Mouse (Mus musculus) neural tube, embryonic 13.5 days (tissue): ENCODE measurements at regions not wholly inside any gene's neighbourhood (a gene's known extent, or its start where the extent isn't known, plus 50 kb on each side); places are given as distances from the start of the nearest gene placed in this dataset.
"Not testable (repeated sequence)": the region's sequence is repeated elsewhere in the genome, so short reads cannot be mapped to it uniquely, and the experiment has no call there.

Source experiments
- ATAC-seq: fragments of 200-750 bp; cut with Nextera tagmentation; 2 replicates; pipeline ENCODE4 v1.8.0; 2017; ENCODE audit warnings: low read depth, mild to moderate bottlenecking, moderate TSS enrichment, moderate library complexity
- H3K27ac ChIP-seq: fragments of 300-500 bp; sonication (generic); replicated peaks from 2 replicates; pipeline ENCODE4 v1.5.1; 2015; ENCODE audit warnings: moderate library complexity, mild to moderate bottlenecking, inconsistent platforms
- H3K27me3 ChIP-seq: fragments of 300-500 bp; sonication (generic); 2 replicates; pipeline ENCODE4 v1.6.1; 2015; ENCODE audit warnings: mild to moderate bottlenecking, inconsistent platforms
- H3K36me3 ChIP-seq: fragments of 300-500 bp; sonication (generic); 2 replicates; pipeline ENCODE4 v1.6.1; 2015; ENCODE audit warnings: mild to moderate bottlenecking, inconsistent platforms
- H3K4me1 ChIP-seq: fragments of 300-500 bp; sonication (generic); replicated peaks from 2 replicates; pipeline ENCODE4 v1.6.1; 2015; ENCODE audit warnings: inconsistent platforms
- H3K4me2 ChIP-seq: fragments of 300-500 bp; sonication (generic); 2 replicates; pipeline ENCODE4 v1.6.1; 2015; ENCODE audit warnings: inconsistent platforms, mild to moderate bottlenecking, moderate library complexity
- H3K4me3 ChIP-seq: fragments of 300-500 bp; sonication (generic); 2 replicates; pipeline ENCODE4 v1.5.1; 2015; ENCODE audit warnings: mild to moderate bottlenecking, inconsistent platforms
- H3K9ac ChIP-seq: fragments of 300-500 bp; sonication (generic); 2 replicates; pipeline ENCODE4 v1.6.1; 2015; ENCODE audit warnings: moderate library complexity, mild to moderate bottlenecking, inconsistent platforms
- H3K9me3 ChIP-seq: fragments of 300-500 bp; sonication (generic); 2 replicates; pipeline ENCODE4 v1.6.1; 2016; ENCODE audit warnings: inconsistent platforms
- WGBS: fragments of 180-500 bp; shearing (Covaris S2); methylation state at CpG from one replicate; pipeline ENCODE4 v1.1.7; 2015; 5-methylcytosine and 5-hydroxymethylcytosine counted together

DNA sequence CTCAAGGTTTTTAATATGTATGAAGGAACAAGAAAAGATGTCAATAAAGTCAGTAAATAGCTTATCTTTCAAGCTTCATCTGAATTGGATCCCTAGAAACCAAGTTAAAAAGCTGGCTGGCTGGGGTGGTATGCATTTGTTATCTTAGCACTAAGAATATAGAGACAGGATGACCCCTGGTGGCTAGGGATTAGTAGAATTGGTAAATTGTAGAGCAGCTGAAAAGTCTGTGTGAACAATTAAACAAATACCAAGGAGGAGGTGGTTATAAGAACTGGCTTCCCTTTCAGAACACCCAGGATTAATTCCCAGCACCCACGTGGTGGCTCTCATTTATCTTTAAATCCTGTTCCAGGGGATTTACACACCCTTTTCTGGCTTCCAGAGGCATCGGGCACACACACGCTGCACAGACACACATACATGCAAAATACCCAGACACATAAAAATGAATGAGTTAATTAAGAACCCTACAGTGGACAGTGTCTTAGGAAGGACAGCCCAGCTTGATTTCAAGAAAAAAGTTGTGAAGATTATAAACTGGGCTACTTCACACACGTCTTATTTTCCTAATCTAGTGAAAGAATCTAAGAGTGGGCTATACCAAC, 170.5 kb downstream of the Pdzph1 start:
- H3K27me3 ChIP-seq: no peaks in the 10 kb centered on the region
- no peak overlapping the region for H3K9ac ChIP-seq
- no peak overlapping the region for H3K4me2 ChIP-seq
- no peaks in the 10 kb centered on the region for H3K36me3 ChIP-seq
- no peak overlapping the region for H3K27ac ChIP-seq
- no peaks in the 10 kb centered on the region for H3K4me1 ChIP-seq
- WGBS: 62% methylated on average over 4 of the region's 4 CpGs
- no peak overlapping the region for H3K4me3 ChIP-seq
- no peaks in the 10 kb centered on the region for H3K9me3 ChIP-seq
- no peak for ATAC-seq

DNA sequence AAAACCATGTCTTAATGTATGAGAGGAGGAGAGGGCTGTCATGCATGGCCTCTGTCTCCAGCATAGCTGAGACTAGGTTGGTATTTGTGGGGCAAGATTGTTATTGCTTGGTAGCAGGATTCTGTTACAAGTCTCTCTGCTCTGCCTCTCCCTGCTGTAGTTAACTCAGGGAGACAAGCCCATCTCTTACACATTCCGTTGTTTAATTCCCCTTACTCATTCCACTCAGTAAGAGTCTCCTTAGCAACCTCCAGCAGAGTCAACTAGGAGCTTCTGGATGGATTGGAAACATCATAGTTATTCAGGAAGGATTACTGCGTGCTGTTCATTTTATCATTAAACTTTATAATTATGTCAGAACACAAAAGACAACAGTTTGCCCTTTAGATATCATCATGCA, 171.8 kb downstream of the Pdzph1 start:
- H3K9me3 ChIP-seq: no peaks in the 10 kb centered on the region
- no peaks in the 10 kb centered on the region for H3K36me3 ChIP-seq
- no peaks in the 10 kb centered on the region for H3K27me3 ChIP-seq
- H3K4me3 ChIP-seq: no peak overlapping the region
- no peak overlapping the region for H3K4me2 ChIP-seq
- H3K9ac ChIP-seq: no peak overlapping the region
- no peaks in the 10 kb centered on the region for H3K4me1 ChIP-seq
- no peak overlapping the region for H3K27ac ChIP-seq
- no peak for ATAC-seq
- WGBS: 87% methylated on average over 2 of the region's 2 CpGs

DNA sequence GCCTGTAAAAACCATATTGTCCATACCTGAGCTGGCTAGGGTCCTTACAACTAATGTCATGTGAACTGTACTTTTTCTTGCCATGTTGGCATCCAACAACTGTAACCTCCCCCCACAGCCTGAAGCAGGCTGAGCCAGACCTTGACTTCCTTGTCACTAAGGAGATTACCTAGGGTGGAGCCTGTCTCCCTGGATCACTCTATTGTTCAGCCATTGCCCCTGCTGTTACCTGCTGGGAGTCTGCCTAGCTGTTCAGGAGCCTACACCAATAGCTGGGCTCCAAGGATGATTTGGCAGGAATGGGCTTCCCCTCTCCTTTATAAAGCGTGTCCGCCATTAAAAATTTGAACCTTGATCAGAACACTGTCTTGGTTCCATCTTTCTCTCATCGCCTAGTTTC, 215.7 kb downstream of the Pdzph1 start:
- not testable (repeated sequence) for H3K36me3 ChIP-seq, ATAC-seq, H3K9me3 ChIP-seq, H3K4me1 ChIP-seq, H3K27ac ChIP-seq, H3K4me2 ChIP-seq, H3K4me3 ChIP-seq, H3K9ac ChIP-seq, H3K27me3 ChIP-seq
- WGBS: 85% methylated on average over 3 of the region's 3 CpGs

DNA sequence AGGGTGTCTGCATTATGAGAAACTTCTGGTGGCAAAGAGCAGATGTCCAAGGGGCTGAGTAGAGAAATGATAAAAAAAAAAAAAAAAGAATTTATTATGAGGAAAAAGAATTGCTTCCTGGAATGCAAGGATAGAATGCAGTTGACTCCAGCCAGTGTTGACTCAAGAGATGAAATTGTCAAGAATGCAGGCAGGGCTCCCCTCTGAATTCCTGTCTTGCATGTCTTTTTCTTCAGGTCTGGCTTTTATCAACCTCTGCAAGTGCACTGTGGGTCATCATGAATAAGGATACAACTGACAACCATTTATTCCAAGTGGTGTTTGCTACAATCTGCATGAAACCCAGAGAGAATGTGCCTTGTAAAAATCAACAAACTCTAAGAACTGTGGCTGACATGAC, 217.6 kb downstream of the Pdzph1 start:
- Histone ChIP-seq H3K27me3 (no peaks in the 10 kb centered on the region), H3K4me2 (no peak overlapping the region), H3K36me3 (no peaks in the 10 kb centered on the region), H3K4me1 (no peaks in the 10 kb centered on the region), H3K4me3 (no peak overlapping the region), H3K9ac (no peak overlapping the region), H3K9me3 (no peaks in the 10 kb centered on the region), H3K27ac (no peak overlapping the region)
- no peak for ATAC-seq

DNA sequence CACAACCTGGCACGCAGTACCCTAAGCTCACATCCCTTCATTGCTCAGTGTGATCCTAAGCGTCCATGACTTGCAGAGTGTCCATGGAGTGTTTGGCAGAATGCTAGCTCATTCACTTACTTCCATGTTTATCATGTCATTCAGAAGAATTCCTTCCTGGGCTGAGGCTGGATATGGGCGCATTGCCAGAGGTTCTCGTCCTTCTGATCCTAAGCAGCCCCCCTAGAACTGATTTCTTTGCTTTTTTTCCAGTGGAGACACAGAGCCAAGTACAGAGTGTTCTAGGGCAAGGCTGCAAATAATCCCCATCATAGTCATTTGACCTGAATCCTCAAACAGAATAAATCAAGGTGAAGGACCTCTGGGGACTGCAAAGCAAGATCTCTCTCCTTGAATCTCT, 226.0 kb downstream of the Pdzph1 start:
- no peak for ATAC-seq
- Histone ChIP-seq H3K9ac (no peak overlapping the region), H3K4me3 (no peak overlapping the region), H3K27ac (no peak overlapping the region), H3K4me2 (no peak overlapping the region), H3K4me1 (no peaks in the 10 kb centered on the region), H3K9me3 (no peaks in the 10 kb centered on the region), H3K36me3 (no peaks in the 10 kb centered on the region), H3K27me3 (no peaks in the 10 kb centered on the region)
- WGBS: 77% methylated on average over 4 of the region's 4 CpGs

DNA sequence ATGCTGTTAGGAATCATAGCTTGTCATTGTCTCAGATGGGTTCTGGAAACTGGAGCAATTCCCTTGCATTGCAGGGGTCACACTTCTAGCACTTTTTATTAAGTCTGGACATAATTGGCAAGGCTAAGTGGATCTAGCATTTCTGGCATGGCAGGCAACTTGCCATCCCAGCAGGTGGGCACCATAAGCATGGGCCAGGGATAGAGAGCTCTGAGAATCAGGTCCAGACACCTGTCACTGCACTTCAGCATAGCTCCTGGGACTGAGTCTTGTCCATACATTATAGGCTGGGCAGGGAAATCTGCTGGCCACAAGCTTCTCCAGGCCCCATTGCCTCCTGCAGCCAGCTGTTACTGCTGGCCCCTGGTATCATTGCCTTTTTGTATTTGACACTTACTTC, 242.2 kb downstream of the Pdzph1 start:
- H3K27me3 ChIP-seq: no peaks in the 10 kb centered on the region
- H3K36me3 ChIP-seq: no peaks in the 10 kb centered on the region
- H3K4me1 ChIP-seq: no peaks in the 10 kb centered on the region
- no peak overlapping the region for H3K27ac ChIP-seq
- no peak overlapping the region for H3K4me2 ChIP-seq
- no peak overlapping the region for H3K9ac ChIP-seq
- no peaks in the 10 kb centered on the region for H3K9me3 ChIP-seq
- H3K4me3 ChIP-seq: no peak overlapping the region
- no peak for ATAC-seq

DNA sequence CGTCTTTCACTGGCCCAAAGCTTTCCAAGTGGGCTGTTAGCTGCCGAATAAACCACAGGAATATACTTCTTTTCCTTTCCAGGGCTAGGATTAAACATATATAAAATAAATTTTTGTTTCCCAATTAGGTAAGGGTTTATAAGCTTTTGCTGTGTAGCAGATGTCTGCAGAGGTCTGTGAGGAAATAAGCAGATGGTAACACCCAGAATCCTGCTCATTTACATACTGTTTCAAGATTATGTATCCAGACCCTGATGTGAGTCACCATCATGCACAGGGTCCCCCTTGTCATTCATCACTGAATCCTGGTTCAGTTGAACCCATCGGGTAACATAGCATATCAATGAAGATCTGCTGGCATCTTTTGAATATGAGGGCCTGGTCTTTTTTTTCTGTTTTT, 242.9 kb downstream of the Pdzph1 start:
- ATAC-seq: no peak
- 88% methylated on average over 3 of the region's 3 CpGs for WGBS
- Histone ChIP-seq H3K9me3 (no peaks in the 10 kb centered on the region), H3K4me1 (no peaks in the 10 kb centered on the region), H3K27me3 (no peaks in the 10 kb centered on the region), H3K4me2 (no peak overlapping the region), H3K9ac (no peak overlapping the region), H3K27ac (no peak overlapping the region), H3K36me3 (no peaks in the 10 kb centered on the region), H3K4me3 (no peak overlapping the region)

DNA sequence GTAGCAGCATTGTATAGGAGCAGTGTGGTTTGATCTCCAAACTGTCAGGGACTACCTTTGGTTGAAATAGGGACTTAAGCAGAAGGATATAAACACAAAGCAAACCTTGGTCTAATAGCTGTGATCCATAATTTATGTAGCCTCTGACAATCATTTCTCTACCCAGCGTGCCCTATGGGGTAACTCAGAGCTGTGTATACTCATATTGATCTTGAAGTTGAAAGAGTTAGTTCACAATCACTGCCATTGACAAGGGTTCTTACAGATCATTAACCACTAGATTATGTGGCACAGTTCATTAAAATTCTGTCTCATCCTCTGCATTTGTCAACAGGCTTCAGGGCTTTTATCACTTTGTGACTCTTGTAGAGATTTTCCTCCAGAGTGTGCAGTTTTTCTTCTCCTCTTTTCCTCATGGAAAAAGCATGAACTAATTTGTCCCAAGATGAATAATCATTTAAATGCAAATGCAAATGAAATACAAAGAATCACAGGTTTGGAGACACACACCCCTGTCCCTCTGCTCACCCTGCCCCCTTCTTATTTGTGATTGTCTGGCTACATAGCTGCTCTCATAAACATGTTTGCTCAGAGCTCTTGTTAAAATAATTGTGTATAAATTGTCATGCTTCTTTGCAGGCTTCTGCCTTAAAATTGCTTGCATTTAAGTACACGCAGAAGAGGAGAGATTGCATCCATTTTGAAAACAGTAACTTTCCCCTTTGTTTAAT, 280.3 kb downstream of the Pdzph1 start:
- Histone ChIP-seq H3K9me3 (no peaks in the 10 kb centered on the region), H3K36me3 (no peaks in the 10 kb centered on the region), H3K27me3 (no peaks in the 10 kb centered on the region), H3K27ac (no peak overlapping the region), H3K4me2 (no peak overlapping the region), H3K4me3 (no peak overlapping the region), H3K4me1 (0 out of 2 replicates have a peak, but pooled peaks cover 5% of the 10 kb centered on the region), H3K9ac (no peak overlapping the region)
- 49% methylated on average over 2 of the region's 2 CpGs for WGBS
- ATAC-seq: 0 out of 2 replicates have a peak, but pooled peaks have one; percentile 15

DNA sequence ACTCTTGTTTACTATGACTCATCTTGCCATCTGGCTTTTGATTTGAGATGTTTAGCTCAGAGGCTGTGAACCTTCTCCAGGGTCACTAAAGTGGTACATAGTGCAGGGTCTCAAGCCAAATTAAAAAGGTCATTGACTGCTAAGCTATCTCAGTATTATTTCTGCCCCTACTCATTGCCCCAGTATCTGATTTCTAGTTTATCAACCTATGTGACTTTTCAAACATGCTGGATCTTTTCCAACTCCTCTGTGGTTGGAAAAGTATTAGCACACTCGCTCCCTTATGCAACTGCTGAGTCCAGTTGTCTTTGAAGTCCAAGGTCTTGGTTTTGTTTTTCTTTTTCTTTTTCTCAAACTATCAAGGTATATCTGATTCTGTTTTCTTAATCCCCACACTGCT, 301.0 kb downstream of the Pdzph1 start:
- no peaks in the 10 kb centered on the region for H3K36me3 ChIP-seq
- no peaks in the 10 kb centered on the region for H3K27me3 ChIP-seq
- no peak for ATAC-seq
- H3K9ac ChIP-seq: no peak overlapping the region
- no peak overlapping the region for H3K4me3 ChIP-seq
- no peak overlapping the region for H3K27ac ChIP-seq
- 87% methylated on average over 1 of the region's 1 CpGs for WGBS
- H3K4me1 ChIP-seq: no peaks in the 10 kb centered on the region
- no peak overlapping the region for H3K4me2 ChIP-seq
- H3K9me3 ChIP-seq: no peaks in the 10 kb centered on the region

DNA sequence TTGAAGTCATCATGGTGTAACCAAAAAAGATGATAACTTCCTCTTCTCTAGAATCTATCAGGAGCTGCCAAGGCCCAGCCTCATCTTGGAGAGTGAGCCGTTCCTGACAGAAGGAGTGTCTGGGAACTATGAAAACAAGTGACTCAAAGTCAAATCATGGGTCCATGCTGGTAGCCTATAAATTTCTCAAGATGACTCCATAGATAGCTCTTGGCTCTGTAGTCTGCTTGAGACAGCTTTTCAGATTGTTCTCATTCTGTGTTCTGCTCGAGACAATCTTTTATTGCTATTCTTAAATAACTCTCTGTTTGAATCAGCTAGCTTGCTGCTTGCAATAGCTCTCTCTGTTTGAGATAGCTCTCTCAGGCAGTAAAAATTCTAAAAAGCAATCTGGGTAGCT, 318.9 kb downstream of the Pdzph1 start:
- Histone ChIP-seq H3K4me2 (no peak overlapping the region), H3K27ac (no peak overlapping the region), H3K9ac (no peak overlapping the region), H3K9me3 (no peaks in the 10 kb centered on the region), H3K4me3 (no peak overlapping the region), H3K4me1 (no peaks in the 10 kb centered on the region), H3K27me3 (no peaks in the 10 kb centered on the region), H3K36me3 (no peaks in the 10 kb centered on the region)
- no peak for ATAC-seq
- 24% methylated on average over 2 of the region's 2 CpGs for WGBS

DNA sequence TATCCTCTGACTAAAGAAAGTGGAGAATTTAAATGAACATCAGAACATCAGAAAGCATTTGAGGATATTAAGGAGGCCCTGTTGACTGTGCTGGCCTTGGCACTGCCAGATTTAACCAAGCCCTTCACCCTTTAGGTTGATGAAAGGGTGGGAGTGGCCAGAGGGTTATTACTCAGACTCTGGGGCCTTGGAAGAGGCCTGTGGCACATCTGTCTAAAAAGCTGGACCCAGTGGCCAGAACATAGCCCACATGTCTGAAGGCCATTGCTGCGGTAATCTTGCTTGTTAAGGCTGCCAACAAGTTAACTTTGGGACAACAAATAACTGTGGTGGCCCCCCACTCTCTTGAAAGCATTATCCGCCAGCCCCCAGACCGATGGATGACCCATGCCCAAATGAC, 323.1 kb downstream of the Pdzph1 start:
- Histone ChIP-seq H3K4me3 (no peak overlapping the region), H3K36me3 (no peaks in the 10 kb centered on the region), H3K4me2 (no peak overlapping the region), H3K9ac (no peak overlapping the region), H3K4me1 (no peaks in the 10 kb centered on the region), H3K27me3 (no peaks in the 10 kb centered on the region), H3K27ac (no peak overlapping the region), H3K9me3 (no peaks in the 10 kb centered on the region)
- 96% methylated on average over 3 of the region's 3 CpGs for WGBS
- no peak for ATAC-seq

DNA sequence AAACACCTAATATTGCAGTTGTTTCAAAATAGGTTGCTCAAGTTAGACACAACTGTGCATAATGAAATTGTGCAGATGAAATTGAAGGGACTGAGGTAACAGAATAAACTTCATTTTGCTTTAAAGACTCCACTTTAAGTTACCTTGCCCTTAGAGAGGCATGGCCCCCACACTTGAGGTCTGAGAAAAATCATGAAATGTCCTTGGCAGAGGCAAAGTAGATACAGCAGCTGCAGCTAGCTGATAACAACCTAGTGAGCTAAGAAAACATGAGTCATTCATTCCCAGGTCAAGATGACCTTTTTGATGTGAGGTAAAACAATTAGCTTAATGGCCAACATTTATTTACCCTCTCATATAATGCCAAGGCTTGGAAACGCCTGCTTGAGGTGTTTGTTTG, 347.4 kb downstream of the Pdzph1 start:
- Histone ChIP-seq H3K27ac (no peak overlapping the region), H3K4me1 (no peaks in the 10 kb centered on the region), H3K27me3 (no peaks in the 10 kb centered on the region), H3K4me2 (no peak overlapping the region), H3K36me3 (no peaks in the 10 kb centered on the region), H3K9me3 (no peaks in the 10 kb centered on the region), H3K9ac (no peak overlapping the region), H3K4me3 (no peak overlapping the region)
- no peak for ATAC-seq
- 58% methylated on average over 1 of the region's 1 CpGs for WGBS

DNA sequence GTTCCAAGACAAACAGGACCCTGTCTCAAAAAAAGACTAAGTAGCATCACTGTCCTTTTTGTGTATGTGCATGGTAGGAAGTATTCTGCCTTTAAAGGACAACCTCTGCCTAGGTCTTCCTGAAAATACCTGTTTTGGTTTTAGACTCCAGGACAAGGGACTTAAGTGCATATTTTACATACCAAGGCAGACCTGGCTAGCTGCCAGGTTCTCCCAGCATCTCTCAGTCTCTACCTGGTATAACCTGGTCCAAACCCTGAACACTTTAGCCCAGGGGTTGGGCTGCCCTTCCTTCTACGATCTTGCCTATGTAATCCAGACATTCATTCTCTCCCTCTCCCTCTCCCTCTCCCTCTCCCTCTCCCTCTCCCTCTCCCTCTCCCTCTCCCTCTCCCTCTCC, 348.9 kb downstream of the Pdzph1 start:
- Histone ChIP-seq H3K27ac (no peak overlapping the region), H3K4me2 (no peak overlapping the region), H3K27me3 (no peaks in the 10 kb centered on the region), H3K9me3 (no peaks in the 10 kb centered on the region), H3K9ac (no peak overlapping the region), H3K36me3 (no peaks in the 10 kb centered on the region), H3K4me1 (no peaks in the 10 kb centered on the region), H3K4me3 (no peak overlapping the region)
- WGBS: 78% methylated on average over 1 of the region's 1 CpGs
- no peak for ATAC-seq
